Mouse (Mus musculus) MEL-GATA-1-ER (cell line): ENCODE data around the gene Pde10a.

Experiments
- DNase-seq: peaks from one replicate; pipeline ENCODE4 v3.0.0-alpha.2; 2012; ENCODE audit warnings: low read depth; ENCODE audit errors: extremely low read depth

The Pde10a gene

DNA sequence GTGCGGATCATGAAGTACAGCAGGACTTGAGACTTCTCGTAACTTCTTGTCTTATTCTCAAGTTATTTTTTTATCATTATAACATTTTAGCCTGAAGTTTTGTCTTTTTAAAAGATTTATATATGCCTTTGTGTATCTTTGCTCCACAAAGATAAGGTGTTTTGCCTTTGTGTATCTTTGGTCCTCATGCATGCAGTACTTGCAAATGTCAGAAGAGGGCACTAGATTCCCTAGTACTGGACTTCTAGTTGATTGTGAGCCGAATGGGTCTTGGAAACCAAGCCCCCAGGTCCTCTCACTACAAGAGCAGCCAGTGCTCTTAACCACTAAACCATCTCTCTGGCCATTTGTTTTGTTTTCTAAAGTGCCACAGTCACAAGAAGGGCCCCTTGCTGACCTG is 55.2 kb downstream of the Pde10a start:
- DNase-seq, result no peak

- DNase-seq, result no peak
Observed at GRCm38 (mm10) chr17:8581579-8581978, 56.4 kb downstream of the Pde10a start.

GRCm38 (mm10) chr17:8592427-8593277 is 67.5 kb downstream of the Pde10a start:
- DNase-seq, result peak; percentile 22

- DNase-seq, result peak; percentile 36
Observed at GRCm38 (mm10) chr17:8597790-8598189, 72.6 kb downstream of the Pde10a start.

- DNase-seq, result no peak
Observed at GRCm38 (mm10) chr17:8602976-8603375, 77.8 kb downstream of the Pde10a start.

DNA sequence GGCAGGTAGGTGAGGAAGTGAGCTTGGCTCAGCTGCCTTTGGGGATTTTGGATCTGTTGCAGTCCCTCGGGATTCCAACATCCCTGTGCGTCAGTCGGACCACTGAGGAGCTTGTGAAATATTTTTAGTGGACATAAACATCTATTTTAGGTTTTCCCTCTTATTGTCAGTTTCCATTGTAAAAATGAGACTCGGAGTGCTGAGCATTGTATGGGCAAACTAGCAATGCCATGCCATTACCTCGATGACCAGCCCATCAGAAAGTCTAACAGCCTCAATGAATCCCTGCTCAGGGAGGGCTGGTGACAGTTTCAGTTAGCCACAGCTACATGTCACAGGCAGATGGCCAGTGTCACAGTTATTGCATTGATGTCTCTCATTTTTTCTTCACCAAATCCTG is 80.7 kb downstream of the Pde10a start:
- DNase-seq, result no peak

DNA sequence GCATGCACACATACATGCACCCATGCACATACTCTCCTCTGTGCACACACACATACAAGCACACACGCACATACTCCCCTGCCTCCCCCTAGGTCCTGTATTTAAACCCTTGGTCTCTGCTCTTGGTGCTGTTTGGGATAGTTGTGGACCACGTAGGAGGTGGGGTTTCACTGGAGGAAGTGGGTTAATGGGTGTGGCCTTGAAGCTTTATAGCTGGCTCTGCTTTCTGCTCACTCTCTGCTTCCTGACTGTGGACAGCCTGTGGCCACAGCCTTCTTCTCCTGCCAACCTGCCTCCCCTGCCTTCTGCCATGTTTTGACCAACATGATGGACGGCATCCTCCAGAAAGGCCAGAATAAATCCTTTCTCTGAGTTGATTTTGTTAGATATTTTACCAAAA is 81.5 kb downstream of the Pde10a start:
- no peak for DNase-seq

- DNase-seq, result no peak
Observed at GRCm38 (mm10) chr17:8611916-8612315, 86.7 kb downstream of the Pde10a start.

GRCm38 (mm10) chr17:8613882-8614551 is 88.8 kb downstream of the Pde10a start:
- DNase-seq, result peak; percentile 39

DNA sequence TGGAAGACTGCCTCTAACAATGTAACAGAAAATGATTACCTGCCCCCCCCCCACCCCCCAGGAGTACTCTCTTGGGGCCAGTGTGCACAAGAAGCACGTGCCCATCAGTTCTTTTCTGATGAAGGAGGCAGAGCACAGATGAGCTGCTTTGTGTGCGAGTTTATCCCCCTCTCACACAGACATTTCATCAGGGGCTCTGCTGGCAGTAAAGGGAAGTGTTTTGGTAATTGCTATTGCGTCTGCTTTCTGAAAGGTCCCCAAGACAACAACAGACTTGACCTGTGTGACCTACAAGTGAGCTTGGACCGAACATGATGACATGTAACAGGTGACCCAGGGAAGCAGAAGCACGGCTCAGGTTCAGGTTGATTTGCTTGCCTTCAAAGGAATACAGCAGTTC is 95.2 kb downstream of the Pde10a start:
- no peak for DNase-seq

- DNase-seq, result no peak
Observed at GRCm38 (mm10) chr17:8621105-8621504, 95.9 kb downstream of the Pde10a start.

- no peak for DNase-seq
Observed at GRCm38 (mm10) chr17:8621906-8622305, 96.7 kb downstream of the Pde10a start.

DNA sequence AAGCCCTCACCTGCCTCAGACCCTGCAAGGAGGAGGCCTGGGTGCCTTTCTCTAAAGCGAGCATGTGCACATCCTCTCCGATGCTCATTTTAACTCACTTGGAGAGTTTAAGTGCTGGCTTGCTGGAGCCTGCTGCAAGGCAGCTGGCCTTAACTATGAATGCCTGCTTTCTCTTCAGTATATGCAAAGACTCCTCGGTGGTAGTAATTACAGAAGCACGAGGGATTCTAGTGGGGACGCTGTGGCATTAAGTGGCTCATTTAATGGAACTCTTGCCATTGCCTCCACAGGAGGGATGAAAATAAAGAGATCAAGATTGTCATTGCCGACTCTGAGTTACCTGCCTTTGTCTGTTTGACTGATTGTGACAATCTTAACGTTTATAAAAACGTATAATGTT is 101.2 kb downstream of the Pde10a start:
- DNase-seq, result no peak

DNA sequence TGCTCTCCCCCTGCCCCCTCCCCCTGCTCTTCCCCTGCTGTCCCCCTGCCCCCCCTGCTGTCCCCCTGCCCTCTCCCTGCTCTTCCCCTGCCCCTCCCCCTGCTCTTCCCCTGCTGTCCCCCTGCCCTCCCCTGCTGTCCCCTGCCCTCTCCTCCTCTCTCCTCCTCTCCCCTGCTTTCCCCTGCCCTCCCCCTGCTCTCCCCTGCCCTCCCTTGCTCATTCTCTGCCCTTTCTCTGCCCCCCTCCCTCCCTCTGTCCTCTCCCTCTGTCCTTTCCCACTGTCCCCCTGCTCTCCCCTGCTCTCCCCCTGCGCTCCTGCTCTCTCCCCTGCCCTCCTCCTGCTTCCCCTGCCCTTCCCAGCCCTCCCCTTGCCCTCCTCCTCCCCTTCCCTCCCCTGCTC is 106.5 kb downstream of the Pde10a start:
- no peak for DNase-seq

DNA sequence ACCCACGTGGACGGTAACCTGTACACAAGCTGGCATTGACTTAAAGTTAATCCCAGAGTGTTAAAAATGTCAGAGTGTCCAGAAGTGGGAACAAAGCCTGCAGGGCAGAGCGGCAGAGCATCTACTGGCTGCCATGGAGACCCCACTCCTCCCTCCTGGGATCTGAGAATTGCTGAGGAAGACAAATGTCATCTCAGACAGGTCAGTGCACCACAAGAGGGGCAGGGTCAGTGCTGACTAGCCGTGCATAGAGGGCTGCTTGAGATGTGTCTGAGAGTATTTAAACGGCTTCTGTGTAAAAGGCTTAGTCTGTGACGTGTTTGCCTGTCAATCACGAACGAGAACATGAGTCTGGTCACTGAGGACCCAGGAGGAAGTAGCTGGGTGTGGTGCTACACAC is 108.4 kb downstream of the Pde10a start:
- no peak for DNase-seq

- no peak for DNase-seq
Observed at GRCm38 (mm10) chr17:8634476-8634875, 109.3 kb downstream of the Pde10a start.

GRCm38 (mm10) chr17:8636231-8636630 is 111.1 kb downstream of the Pde10a start:
- no peak for DNase-seq

GRCm38 (mm10) chr17:8636691-8637090 is 111.5 kb downstream of the Pde10a start:
- DNase-seq, result no peak

- no peak for DNase-seq
Observed at GRCm38 (mm10) chr17:8637181-8637580, 112.0 kb downstream of the Pde10a start.

DNA sequence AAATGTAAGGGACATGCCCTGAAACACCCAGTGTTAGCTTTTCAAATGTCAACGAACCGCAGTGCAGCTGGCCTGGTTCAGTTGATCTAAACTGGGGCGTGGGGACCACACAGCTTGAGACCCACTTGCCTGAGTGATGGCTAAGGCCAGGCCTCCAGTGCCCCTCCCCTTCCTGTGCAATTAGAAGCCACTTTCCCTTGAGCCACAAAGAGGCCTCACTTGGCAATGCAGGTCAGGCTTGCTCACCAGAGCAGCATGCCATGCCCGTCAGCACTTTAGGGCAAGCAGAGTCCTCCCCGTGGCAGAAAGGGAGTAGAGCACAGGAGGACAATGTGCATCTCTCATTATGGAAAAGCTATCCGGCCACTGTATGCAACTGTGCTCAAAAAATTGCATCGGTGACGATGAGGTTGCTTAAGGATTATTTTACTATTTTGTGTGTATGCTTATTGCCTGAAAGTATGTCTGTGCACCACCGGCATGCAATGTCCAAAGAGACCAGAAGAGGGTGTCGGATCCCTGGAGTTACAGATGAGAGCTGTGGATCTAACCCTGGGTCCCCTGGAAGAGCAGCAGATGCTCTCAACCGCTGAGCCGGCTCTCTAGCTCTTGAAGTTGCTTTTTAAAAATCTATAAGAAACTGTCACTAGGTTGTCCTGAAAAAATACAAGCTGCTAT is 114.7 kb downstream of the Pde10a start:
- DNase-seq, result no peak

DNA sequence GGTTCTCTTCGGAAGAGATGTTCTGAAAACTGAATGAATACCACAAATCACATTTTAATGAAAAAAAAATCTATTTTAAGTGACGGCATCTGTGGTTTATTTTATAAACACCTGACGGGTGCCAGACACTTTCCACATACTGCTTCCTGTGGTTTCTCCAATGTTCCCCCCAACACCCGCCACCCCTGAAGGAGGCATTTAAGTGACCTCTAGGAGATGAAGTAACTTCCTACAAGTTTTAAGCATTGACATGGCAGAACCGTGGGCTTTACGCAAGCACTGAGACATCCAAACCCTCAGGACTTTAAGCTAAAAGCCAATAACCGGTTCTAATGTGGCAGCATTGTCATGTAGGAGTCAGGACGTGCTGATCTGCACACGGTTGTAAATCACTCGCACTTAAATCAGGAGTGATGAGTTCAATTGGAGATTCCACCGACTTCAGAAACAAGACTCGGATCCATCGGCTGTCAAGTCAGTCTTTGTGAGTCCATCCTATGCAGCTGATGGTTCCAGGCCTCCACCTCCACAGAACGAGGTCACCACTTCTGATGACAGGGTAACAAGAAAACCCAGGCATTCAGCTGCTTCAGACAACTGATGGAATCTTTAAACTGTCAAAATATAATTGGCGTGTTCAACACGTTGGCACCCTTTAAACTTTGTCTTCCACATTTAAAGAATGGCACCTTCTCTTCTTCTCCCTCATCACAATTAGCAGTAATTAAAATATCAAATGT is 115.7 kb downstream of the Pde10a start:
- DNase-seq, result no peak

GRCm38 (mm10) chr17:8641491-8641890 is 116.3 kb downstream of the Pde10a start:
- no peak for DNase-seq
